Mouse (Mus musculus): ENCODE measurements around the gene 7420426K07Rik. TPM values are rescaled to one million over a fixed set of nuclear protein-coding genes. Genes with fewer than 3 reads are reported as not detected.

Gene 7420426K07Rik
- not detected in 2 replicates for polyA plus RNA-seq (2015; fragmentation: Nextera tagmentation; extraction: Ambion mirVana)

DNA sequence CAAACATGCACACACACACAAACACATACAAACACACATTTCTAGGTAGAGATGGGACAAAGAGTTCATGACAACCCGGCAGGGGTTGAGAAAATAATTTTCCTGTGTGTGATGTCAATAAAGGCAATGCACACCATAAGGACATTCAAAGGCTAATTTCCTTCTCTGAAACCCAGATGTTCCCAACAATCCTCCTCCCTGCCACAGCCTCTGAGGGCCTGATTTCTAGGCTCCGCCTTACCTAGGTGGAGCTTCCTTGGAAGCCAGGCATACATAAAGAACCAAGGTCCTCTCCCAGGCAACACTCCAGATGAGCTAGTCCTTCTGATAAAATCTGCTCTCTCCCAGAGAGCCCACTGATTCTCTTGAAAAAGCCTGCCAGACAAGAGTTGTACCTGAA is at the start of gene 7420426K07Rik:
TSS of gene 7420426K07Rik (plus strand) at position 301 of the 400 bp plus-strand sequence.
- WGBS, result 82% methylated on average over 2 of the region's 2 CpGs
- no peak within 1 kb of the TSS for H3K4me3 ChIP-seq (ENCODE audit: low read length)
- H3K36me3 ChIP-seq (ENCODE audit: control insufficient read depth, insufficient read depth, low read length), result no peaks in the 10 kb centered on the region
- H3K4me2 ChIP-seq (ENCODE audit: low read depth, low read length), result no peak within 1 kb of the TSS
- no peaks in the 10 kb centered on the region for H3K4me1 ChIP-seq (replicated peaks; ENCODE audit: control insufficient read depth, insufficient read depth, low read length)
- H3K9ac ChIP-seq (ENCODE audit: low read length), result no peak within 1 kb of the TSS
- no peak within 1 kb of the TSS for H3K27ac ChIP-seq (ENCODE audit: low read length)
- no peak for ATAC-seq (ENCODE audit: low read depth)
- H3K9me3 ChIP-seq (ENCODE audit: control insufficient read depth, low read length), result no peaks in the 10 kb centered on the region
- no peaks in the 10 kb centered on the region for H3K27me3 ChIP-seq (ENCODE audit: control insufficient read depth, insufficient read depth, low read depth, low read length)

DNA sequence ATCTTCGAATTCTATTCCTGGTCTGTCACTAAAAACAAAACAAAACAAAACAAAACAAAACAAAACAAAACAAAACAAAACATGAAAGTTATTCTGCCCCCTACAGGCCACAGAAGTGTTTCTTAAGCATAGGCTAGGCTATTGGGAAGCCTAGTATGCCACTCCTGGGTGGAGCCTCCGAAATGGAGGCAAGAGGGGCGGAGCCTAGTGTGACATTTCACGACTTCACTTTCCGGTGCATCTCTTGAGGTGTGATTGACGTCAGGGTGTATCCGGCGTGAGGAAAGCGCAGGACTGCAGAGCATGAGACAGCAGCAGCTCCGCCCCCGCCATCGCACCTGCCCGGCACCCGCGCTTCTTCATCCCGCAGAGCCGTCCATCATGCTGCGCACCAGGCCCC is 46.7 kb upstream of the 7420426K07Rik start, which contains the start of gene Prr23a2:
TSS of gene Prr23a2 (plus strand) at position 285 of the 400 bp plus-strand sequence.
- H3K4me3 ChIP-seq (ENCODE audit: low read length), result no peak within 1 kb of the TSS

DNA sequence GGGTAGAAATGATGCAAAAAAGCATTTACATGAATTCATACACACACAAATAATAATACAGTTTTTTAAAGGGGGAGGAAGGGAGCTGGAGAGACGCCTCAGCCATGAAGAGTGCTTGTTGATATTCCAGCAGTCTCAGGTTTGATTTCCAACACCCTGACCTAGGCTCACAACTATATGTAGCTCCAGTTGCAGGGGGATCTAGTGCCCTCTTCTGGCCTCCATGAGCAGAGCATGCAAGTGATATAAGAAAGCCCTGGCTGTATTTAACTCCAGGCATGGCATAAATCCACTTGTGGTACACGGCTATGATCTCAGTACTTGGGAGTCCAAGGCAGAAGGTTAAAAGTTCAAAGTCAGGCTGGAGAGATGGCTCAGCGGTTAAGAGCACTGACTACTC is 39.5 kb upstream of the 7420426K07Rik start:
- H3K27me3 ChIP-seq (ENCODE audit: control insufficient read depth, insufficient read depth, low read depth, low read length), result no peaks in the 10 kb centered on the region
- ATAC-seq (ENCODE audit: low read depth), result no peak
- 47% methylated on average over 3 of the region's 3 CpGs for whole genome bisulfite sequencing

More for the DNA sequence above, 46.7 kb upstream of the 7420426K07Rik start, which contains the start of gene Prr23a2:
- Histone ChIP-seq H3K27ac (ENCODE audit: low read length) (no peak within 1 kb of the TSS), H3K36me3 (ENCODE audit: control insufficient read depth, insufficient read depth, low read length) (no peaks in the 10 kb centered on the region), H3K27me3 (ENCODE audit: control insufficient read depth, insufficient read depth, low read depth, low read length) (no peaks in the 10 kb centered on the region), H3K9ac (ENCODE audit: low read length) (no peak within 1 kb of the TSS), H3K9me3 (ENCODE audit: control insufficient read depth, low read length) (no peaks in the 10 kb centered on the region), H3K4me1 (replicated peaks; ENCODE audit: control insufficient read depth, insufficient read depth, low read length) (no peaks in the 10 kb centered on the region), H3K4me2 (ENCODE audit: low read depth, low read length) (no peak within 1 kb of the TSS)
- WGBS, result 51% methylated on average over 18 of the region's 18 CpGs
- no peak for ATAC-seq (ENCODE audit: low read depth)

DNA sequence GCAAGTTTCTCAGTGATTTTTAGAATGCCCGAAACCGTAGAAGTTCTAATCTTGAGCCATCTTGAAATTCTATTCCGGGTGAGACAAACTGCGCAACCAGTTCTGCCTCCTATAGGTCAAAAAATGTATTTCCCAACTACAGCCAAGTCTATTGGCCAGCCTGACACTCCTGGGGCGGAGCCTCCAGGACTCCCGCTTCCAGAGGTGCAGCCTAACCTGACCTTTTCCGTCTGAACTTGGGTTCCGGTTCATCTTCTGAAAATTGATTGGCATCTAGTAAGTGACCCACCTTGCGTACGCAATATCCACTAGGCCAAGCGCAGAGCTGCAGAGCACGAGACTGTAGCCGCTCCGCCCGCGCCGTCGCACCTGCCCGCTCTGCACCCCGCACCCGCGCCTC is 38.3 kb upstream of the 7420426K07Rik start, which contains the start of gene Prr23a3:
TSS of gene Prr23a3 (plus strand) at position 197 of the 400 bp plus-strand sequence.
- Histone ChIP-seq H3K4me2 (ENCODE audit: low read depth, low read length) (no peak within 1 kb of the TSS), H3K27me3 (ENCODE audit: control insufficient read depth, insufficient read depth, low read depth, low read length) (no peaks in the 10 kb centered on the region), H3K9me3 (ENCODE audit: control insufficient read depth, low read length) (no peaks in the 10 kb centered on the region; the same call in 1 of the 2 replicates), H3K4me1 (replicated peaks; ENCODE audit: control insufficient read depth, insufficient read depth, low read length) (no peaks in the 10 kb centered on the region), H3K36me3 (ENCODE audit: control insufficient read depth, insufficient read depth, low read length) (no peaks in the 10 kb centered on the region), H3K4me3 (ENCODE audit: low read length) (no peak within 1 kb of the TSS), H3K27ac (ENCODE audit: low read length) (no peak within 1 kb of the TSS), H3K9ac (ENCODE audit: low read length) (no peak within 1 kb of the TSS)
- WGBS, result 47% methylated on average over 22 of the region's 22 CpGs
- ATAC-seq (ENCODE audit: low read depth), result no peak

More for the DNA sequence above, 39.5 kb upstream of the 7420426K07Rik start:
- H3K9me3 ChIP-seq (ENCODE audit: control insufficient read depth, low read length), result no peaks in the 10 kb centered on the region; the same call in 1 of the 2 replicates
- H3K36me3 ChIP-seq (ENCODE audit: control insufficient read depth, insufficient read depth, low read length), result no peaks in the 10 kb centered on the region
- H3K27ac ChIP-seq (ENCODE audit: low read length), result no peak overlapping the region
- H3K4me1 ChIP-seq (replicated peaks; ENCODE audit: control insufficient read depth, insufficient read depth, low read length), result no peaks in the 10 kb centered on the region
- no peak overlapping the region for H3K9ac ChIP-seq (ENCODE audit: low read length)
- no peak overlapping the region for H3K4me2 ChIP-seq (ENCODE audit: low read depth, low read length)
- H3K4me3 ChIP-seq (ENCODE audit: low read length), result no peak overlapping the region

GRCm38 (mm10) chr9:98901486-98901885 is 1.4 kb upstream of the 7420426K07Rik start:
- Histone ChIP-seq H3K27me3 (ENCODE audit: control insufficient read depth, insufficient read depth, low read depth, low read length) (no peaks in the 10 kb centered on the region), H3K27ac (ENCODE audit: low read length) (no peak overlapping the region), H3K36me3 (ENCODE audit: control insufficient read depth, insufficient read depth, low read length) (no peaks in the 10 kb centered on the region), H3K9me3 (ENCODE audit: control insufficient read depth, low read length) (peaks cover 10% of the 10 kb centered on the region), H3K4me1 (replicated peaks; ENCODE audit: control insufficient read depth, insufficient read depth, low read length) (no peaks in the 10 kb centered on the region), H3K4me2 (ENCODE audit: low read depth, low read length) (no peak overlapping the region), H3K4me3 (ENCODE audit: low read length) (no peak overlapping the region), H3K9ac (ENCODE audit: low read length) (no peak overlapping the region)
- no peak for ATAC-seq (ENCODE audit: low read depth)
- WGBS, result 83% methylated on average over 1 of the region's 1 CpGs

GRCm38 (mm10) chr9:98920629-98921523 is 18.0 kb downstream of the 7420426K07Rik start:
- H3K4me1 ChIP-seq (replicated peaks; ENCODE audit: control insufficient read depth, insufficient read depth, low read length), result no peaks in the 10 kb centered on the region
- no peak overlapping the region for H3K27ac ChIP-seq (ENCODE audit: low read length)
- no peak overlapping the region for H3K9ac ChIP-seq (ENCODE audit: low read length)
- WGBS, result 88% methylated on average over 5 of the region's 5 CpGs
- H3K4me3 ChIP-seq (ENCODE audit: low read length), result no peak overlapping the region
- no peaks in the 10 kb centered on the region for H3K9me3 ChIP-seq (ENCODE audit: control insufficient read depth, low read length)
- no peak overlapping the region for H3K4me2 ChIP-seq (ENCODE audit: low read depth, low read length)
- H3K27me3 ChIP-seq (ENCODE audit: control insufficient read depth, insufficient read depth, low read depth, low read length), result no peaks in the 10 kb centered on the region
- ATAC-seq (ENCODE audit: low read depth), result no peak
- H3K36me3 ChIP-seq (ENCODE audit: control insufficient read depth, insufficient read depth, low read length), result no peaks in the 10 kb centered on the region

GRCm38 (mm10) chr9:98923119-98923518 is 20.2 kb downstream of the 7420426K07Rik start:
- Histone ChIP-seq H3K9me3 (ENCODE audit: control insufficient read depth, low read length) (no peaks in the 10 kb centered on the region), H3K4me1 (replicated peaks; ENCODE audit: control insufficient read depth, insufficient read depth, low read length) (no peaks in the 10 kb centered on the region), H3K36me3 (ENCODE audit: control insufficient read depth, insufficient read depth, low read length) (no peaks in the 10 kb centered on the region), H3K9ac (ENCODE audit: low read length) (no peak overlapping the region), H3K27ac (ENCODE audit: low read length) (no peak overlapping the region), H3K4me3 (ENCODE audit: low read length) (no peak overlapping the region), H3K4me2 (ENCODE audit: low read depth, low read length) (no peak overlapping the region), H3K27me3 (ENCODE audit: control insufficient read depth, insufficient read depth, low read depth, low read length) (no peaks in the 10 kb centered on the region)
- WGBS, result 29% methylated on average over 6 of the region's 6 CpGs
- ATAC-seq (ENCODE audit: low read depth), result no peak

- no peak for ATAC-seq (ENCODE audit: low read depth)
- 51% methylated on average over 6 of the region's 6 CpGs for WGBS
- H3K27ac ChIP-seq (ENCODE audit: low read length), result no peak overlapping the region
- no peaks in the 10 kb centered on the region for H3K4me1 ChIP-seq (replicated peaks; ENCODE audit: control insufficient read depth, insufficient read depth, low read length)
- H3K27me3 ChIP-seq (ENCODE audit: control insufficient read depth, insufficient read depth, low read depth, low read length), result no peaks in the 10 kb centered on the region
- H3K4me2 ChIP-seq (ENCODE audit: low read depth, low read length), result no peak overlapping the region
- H3K4me3 ChIP-seq (ENCODE audit: low read length), result no peak overlapping the region
- H3K9ac ChIP-seq (ENCODE audit: low read length), result no peak overlapping the region
- H3K9me3 ChIP-seq (ENCODE audit: control insufficient read depth, low read length), result no peaks in the 10 kb centered on the region
- no peaks in the 10 kb centered on the region for H3K36me3 ChIP-seq (ENCODE audit: control insufficient read depth, insufficient read depth, low read length)
Measured at GRCm38 (mm10) chr9:98924183-98924582, 21.3 kb downstream of the 7420426K07Rik start.

DNA sequence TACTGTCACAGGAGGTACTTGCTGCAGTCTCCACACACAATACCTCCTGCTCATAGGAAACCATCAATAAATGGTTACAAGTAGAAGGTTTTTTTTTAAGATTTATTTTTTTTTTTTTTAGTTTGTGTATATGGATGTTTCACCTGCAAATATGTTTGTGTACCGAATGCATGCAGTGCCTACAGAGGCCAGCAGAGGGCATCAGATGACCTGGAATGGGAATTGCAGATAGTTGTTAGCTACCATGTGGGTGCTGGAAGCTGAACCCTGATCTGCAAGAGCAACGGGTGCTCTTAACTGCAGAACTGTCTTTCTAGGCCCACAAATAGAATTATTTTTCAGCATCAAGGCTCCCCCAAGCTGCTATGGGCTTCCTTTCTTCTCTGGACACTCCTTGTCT is 26.6 kb downstream of the 7420426K07Rik start:
- Histone ChIP-seq H3K9me3 (ENCODE audit: control insufficient read depth, low read length) (peaks cover 2% of the 10 kb centered on the region; the same call in 1 of the 2 replicates), H3K27me3 (ENCODE audit: control insufficient read depth, insufficient read depth, low read depth, low read length) (no peaks in the 10 kb centered on the region), H3K36me3 (ENCODE audit: control insufficient read depth, insufficient read depth, low read length) (no peaks in the 10 kb centered on the region), H3K27ac (ENCODE audit: low read length) (no peak overlapping the region), H3K4me1 (replicated peaks; ENCODE audit: control insufficient read depth, insufficient read depth, low read length) (no peaks in the 10 kb centered on the region), H3K9ac (ENCODE audit: low read length) (no peak overlapping the region), H3K4me2 (ENCODE audit: low read depth, low read length) (no peak overlapping the region), H3K4me3 (ENCODE audit: low read length) (no peak overlapping the region)
- 90% methylated on average over 2 of the region's 2 CpGs for WGBS
- no peak for ATAC-seq (ENCODE audit: low read depth)

Measured in lung, embryonic 16.5 days (tissue).